Mouse (Mus musculus): ENCODE data around the gene Mindy2. TPM values are rescaled to one million over a fixed set of nuclear protein-coding genes. Genes with fewer than 3 reads are reported as not detected.
"Not testable (repeated sequence)": the region's sequence is repeated elsewhere in the genome, so short reads cannot be mapped to it uniquely, and the experiment has no call there.

Mindy2 gene
- total RNA-seq, 2 experiments from 2014 or later, result 32.1 to 32.8 TPM

DNA sequence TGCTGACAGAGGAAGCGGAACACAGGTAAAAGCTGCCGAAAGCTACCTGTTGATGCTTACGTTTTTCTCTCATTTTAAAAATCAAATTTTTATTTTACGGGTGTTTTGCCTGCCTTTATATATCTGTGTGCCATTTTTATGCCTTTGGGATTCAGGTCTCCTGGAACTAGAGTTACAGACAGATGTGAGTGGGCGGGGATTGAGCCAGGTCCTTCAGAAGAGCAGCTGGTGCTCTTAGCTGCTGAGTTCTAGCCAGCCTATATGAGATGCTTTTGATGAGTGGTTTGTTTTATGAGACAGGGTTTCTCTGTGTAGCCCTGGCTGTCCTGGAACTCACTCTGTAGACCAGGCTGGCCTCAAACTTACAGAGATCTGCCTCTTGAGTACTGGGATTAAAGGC lies 69.8 kb downstream of the Mindy2 start:
- peak in 1 of 2 experiments; percentile 36 for DNase-seq (ENCODE audit: low spot score in 2 of 2)

DNA sequence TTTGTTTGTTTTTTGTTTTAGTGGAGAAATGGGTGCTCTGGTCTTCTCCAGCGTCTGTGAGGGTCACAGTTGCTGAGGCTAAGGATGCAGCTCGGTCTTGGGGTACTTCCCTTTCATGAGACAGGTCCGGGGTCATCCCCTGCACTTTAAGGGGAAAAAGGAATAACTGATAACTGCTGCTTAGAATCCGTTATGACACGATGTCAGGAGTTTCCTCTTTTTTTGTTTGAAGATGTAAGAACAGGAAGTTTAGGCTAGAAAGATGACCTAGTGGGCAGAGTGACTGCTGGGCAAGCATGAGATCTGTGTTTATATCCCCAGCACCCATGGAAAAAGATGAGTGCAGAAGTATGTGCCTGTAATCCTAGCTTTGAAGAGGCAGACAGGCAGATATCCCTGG lies 71.8 kb downstream of the Mindy2 start:
- no peak for DNase-seq (ENCODE audit: low spot score in 2 of 2)

DNA sequence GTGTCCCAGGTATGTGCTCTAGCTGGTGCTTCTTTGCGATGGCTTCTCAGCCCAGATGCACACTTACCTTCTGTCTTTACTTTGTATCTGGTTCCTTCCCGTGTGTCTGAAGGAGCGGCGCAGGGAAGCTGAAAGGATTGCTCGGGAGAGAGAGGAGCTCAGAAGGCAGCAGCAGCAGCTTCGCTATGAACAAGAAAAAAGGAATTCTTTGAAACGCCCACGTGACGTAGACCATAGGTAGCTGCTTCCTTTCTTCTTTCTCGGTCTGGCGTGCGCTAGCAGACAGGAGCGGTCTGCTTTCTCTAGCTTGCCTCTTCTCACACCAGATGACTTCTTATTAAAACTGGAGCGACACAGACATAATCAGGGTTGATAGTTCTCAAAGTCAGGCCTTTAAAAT lies 72.3 kb downstream of the Mindy2 start:
- DNase-seq (ENCODE audit: low spot score in 2 of 2), result no peak

DNA sequence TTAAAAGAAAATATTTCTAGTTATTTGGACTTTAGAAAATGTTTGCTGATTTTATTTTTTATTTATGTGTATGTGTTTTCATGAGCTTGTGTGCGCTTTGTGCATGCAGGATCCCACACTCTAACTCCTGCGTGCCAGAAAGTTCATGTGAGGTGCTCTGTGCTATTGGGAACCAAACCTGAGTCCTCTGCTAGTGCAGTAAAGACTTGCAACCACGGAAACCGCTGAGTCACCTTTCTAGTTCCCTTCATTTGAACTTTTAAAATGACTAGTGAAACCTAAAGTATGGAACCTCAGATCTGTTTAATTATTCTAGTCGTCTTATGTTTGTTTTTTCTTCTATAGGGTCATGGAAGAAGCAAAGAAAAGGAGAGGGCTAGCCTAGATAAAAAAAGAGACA lies 76.0 kb downstream of the Mindy2 start:
- no peak for DNase-seq (ENCODE audit: low spot score in 2 of 2)

DNA sequence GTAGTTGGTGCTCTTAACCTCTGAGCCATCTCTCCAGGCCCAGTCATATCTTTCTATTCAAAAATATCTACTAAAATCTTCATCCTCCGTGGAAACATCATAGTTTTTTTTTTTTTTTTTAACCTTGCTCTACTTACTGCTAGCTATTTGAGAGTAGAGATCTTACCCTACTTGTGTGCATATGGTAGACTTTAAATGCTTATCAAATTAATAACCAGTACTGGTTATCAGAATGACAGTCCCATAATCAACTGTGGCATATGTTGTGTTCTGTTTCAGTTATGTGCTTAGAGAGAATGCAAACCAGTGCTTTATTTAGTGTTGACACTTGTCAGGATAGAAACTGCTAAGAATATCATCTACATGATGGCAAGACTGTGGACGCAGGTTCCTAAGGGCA lies 78.9 kb downstream of the Mindy2 start:
- no peak for DNase-seq (ENCODE audit: low spot score in 2 of 2)

DNA sequence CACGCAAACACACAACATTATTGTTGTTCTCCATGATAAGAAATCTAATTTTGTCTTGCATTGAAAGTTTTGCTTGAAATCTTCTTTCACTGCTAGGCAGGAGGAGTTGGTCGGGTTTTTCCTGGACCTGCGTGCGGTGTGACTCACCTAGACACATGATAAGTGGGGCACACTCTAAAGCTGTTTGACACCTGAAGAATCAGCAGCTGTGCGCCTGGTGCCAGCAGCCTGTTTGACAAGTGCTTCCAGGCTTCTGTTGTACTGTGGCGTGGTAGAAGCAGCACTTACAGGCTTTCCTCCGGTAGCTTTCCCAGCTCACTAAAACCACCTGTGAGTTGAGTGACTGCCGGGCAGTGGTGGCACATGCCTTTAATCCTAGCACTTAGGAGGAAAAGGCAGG lies 86.6 kb downstream of the Mindy2 start:
- DNase-seq (ENCODE audit: low spot score in 2 of 2), result no peak

DNA sequence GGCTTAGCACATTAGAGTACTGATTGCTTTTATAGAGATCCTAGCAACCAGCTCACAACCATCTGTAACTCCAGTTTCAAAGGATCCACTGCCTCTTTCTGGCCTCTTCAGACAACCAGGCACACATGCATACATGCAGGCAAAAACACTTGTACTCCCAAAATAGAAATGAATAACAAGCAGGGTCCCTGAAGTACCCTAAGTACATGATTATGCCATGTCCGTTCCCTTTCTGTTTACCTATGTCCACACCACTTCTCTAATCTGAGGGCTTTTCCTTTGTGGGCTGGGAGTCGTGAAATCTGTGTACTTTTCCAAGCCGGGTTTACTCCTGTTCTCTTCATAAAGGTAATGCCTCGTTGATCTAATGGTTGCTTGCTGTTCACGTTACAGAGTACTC lies 89.3 kb downstream of the Mindy2 start:
- no peak for DNase-seq (ENCODE audit: low spot score in 2 of 2)

DNA sequence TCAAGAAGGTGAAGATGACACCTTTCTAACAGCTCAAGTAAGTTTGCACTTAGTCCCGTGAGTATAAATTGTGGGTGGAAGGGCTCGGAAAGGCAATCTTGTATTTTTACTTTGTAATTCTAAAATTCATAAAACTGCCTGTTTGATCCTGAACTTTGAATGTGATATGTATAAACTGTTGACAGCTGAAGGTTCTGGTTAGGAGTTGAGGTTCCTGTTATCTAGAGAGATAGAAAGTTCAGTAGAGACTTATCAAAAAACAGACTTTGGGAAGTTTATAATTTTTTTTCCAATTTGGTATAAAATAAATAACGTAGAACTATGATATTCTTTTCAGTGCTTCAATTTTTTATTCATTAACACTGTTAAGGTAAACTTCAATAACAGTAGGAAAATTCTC lies 94.1 kb downstream of the Mindy2 start:
- DNase-seq (ENCODE audit: low spot score in 2 of 2), result no peak

DNA sequence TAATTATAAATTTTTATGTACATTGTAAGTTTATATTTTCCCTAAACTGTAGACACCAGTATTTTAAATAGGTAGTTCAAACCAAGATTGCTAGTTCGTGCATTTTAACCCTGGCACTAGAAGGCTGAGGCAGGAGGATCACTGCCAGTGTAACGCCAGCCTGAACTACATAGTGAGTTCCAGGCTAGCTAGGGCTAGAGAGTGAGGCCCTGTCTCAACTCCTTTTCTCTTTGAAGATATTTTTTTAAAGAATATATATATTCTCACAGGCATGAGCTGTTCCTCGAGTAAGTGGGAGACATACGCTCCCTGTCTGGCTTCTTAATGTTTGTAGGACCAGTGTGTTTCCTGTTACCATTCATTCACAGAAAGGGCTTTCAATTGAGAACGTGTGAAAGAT lies 100.2 kb downstream of the Mindy2 start:
- no peak for DNase-seq (ENCODE audit: low spot score in 2 of 2)

DNA sequence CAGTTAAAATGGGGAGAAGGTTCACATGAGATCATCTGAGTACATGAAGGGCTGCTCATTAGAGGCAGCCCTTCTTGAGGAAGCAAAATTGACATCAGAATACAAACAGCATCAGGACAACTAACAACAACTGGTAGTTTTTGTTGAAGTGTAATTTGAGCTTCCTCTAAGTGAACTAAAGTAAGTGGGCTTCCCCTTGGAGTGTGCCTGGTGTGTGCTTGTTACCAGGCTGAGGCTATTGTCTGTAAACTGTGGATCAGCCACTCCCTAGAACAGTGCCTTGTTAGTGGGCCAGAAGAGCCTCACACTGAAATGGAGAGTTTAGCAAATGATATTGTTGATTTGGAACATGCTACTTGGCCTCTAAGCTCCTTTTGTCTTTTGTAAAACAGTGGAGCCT lies 101.5 kb downstream of the Mindy2 start:
- DNase-seq (ENCODE audit: low spot score in 2 of 2), result no peak

DNA sequence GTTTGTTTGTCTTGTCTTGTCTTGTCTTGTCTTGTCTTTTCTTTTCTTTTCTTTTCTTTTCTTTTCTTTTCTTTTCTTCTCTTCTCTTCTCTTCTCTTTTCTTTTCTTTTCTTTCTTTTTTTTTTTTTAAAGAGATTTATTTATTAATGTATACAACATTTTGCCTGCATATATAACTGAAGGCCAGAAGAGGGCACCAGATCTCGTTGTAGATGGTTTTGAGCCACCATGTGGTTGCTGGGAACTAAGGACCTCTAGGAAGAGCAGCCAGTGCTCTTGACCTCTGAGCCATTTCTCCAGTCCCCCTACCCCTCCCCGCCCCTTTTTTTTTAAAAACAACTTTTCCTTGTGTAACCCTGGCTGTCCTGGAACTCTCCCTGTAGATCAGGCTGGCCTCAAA lies 104.7 kb downstream of the Mindy2 start:
- not testable (repeated sequence) for DNase-seq (ENCODE audit: low spot score in 2 of 2)

DNA sequence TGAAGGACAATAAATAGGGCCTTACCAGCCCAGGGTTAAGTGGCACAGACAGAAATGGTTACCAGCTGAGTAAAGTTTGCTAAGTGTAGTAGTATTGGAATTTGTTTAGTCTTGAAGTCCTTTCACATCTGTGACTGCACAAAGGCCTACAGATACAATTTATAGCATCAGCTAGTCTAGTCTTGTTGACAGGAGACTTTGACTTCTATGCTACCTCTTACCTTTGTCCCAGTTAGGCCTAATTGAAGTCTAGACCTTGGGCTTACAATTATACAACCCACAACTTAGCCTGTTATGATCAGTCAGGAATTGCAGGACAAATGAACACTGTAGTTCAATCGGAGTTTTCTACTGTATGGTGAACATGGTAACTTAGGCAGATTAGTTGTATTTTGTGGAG lies 105.5 kb downstream of the Mindy2 start:
- DNase-seq (ENCODE audit: low spot score in 2 of 2), result no peak

Other genes with a start within 250 kb of the Mindy2 start
- 1 to 10 TPM; 2.3 to 2.4 TPM for gene Ccnb2, start 235.6 kb downstream of the Mindy2 start, total RNA-seq (2021)
- 10 to 100 TPM; 38.0 TPM for gene Rnf111, start 153.4 kb downstream of the Mindy2 start, total RNA-seq (2021)
- gene Sltm, start 114.4 kb downstream of the Mindy2 start, total RNA-seq (2021), result 10 to 100 TPM; 44.0 to 47.0 TPM
- 1 to 10 TPM; 1.2 to 2.0 TPM for gene Gm10642, start 923 bp downstream of the Mindy2 start, total RNA-seq (2021)
- gene Adam10, start 21.8 kb upstream of the Mindy2 start, total RNA-seq (2021), result 10 to 100 TPM; 67.9 to 69.1 TPM

Measured in layer of hippocampus, postnatal 14 days (tissue).